Mouse (Mus musculus): Measurements from ENCODE around the gene Rnase11.
A peak's percentile ranks its signal among the peaks of the same experiment; 100 is the strongest.
"Not testable (repeated sequence)": the region's sequence is repeated elsewhere in the genome, so short reads cannot be mapped to it uniquely, and the experiment has no call there.

The Rnase11 gene

GRCm38 (mm10) chr14:51081035-51081434 is 31.1 kb upstream of the Rnase11 start:
- no peak for DNase-seq (ENCODE audit: low read depth)

GRCm38 (mm10) chr14:51079180-51079579 is 29.2 kb upstream of the Rnase11 start:
- no peak for DNase-seq (ENCODE audit: low read depth)

GRCm38 (mm10) chr14:51074335-51074734 is 24.4 kb upstream of the Rnase11 start, which contains the start of gene Olfr750:
TSS of gene Olfr750 (minus strand) at chr14:51074435.
- no peak for DNase-seq (ENCODE audit: low read depth)

- DNase-seq (ENCODE audit: low read depth), result peak; percentile 89
Measured at GRCm38 (mm10) chr14:51069617-51070016, 19.7 kb upstream of the Rnase11 start.

- DNase-seq (ENCODE audit: low read depth), result no peak
Measured at GRCm38 (mm10) chr14:51068956-51069355, 19.0 kb upstream of the Rnase11 start.

- DNase-seq (ENCODE audit: low read depth), result no peak
Measured at GRCm38 (mm10) chr14:51060761-51061160, 10.8 kb upstream of the Rnase11 start.

- peak; percentile 29 for DNase-seq (ENCODE audit: low read depth)
Measured at GRCm38 (mm10) chr14:51057401-51057831, 7.5 kb upstream of the Rnase11 start, which contains the start of gene Rnase12. TSS of gene Rnase12 (minus strand) at chr14:51057661.

- no peak for DNase-seq (ENCODE audit: low read depth)
Measured at GRCm38 (mm10) chr14:51054243-51055237, 4.6 kb upstream of the Rnase11 start.

- DNase-seq (ENCODE audit: low read depth), result no peak
Measured at GRCm38 (mm10) chr14:51053176-51053575, 3.2 kb upstream of the Rnase11 start.

GRCm38 (mm10) chr14:51051941-51052340 is 2.0 kb upstream of the Rnase11 start:
- DNase-seq (ENCODE audit: low read depth), result no peak

- DNase-seq (ENCODE audit: low read depth), result no peak
Measured at GRCm38 (mm10) chr14:51047846-51048245, 2.1 kb downstream of the Rnase11 start.

GRCm38 (mm10) chr14:51041769-51042168 is 8.2 kb downstream of the Rnase11 start, which contains the start of gene Rnase9:
TSS of gene Rnase9 (minus strand) at chr14:51041869.
- DNase-seq (ENCODE audit: low read depth), result no peak

GRCm38 (mm10) chr14:51036214-51036613 is 13.7 kb downstream of the Rnase11 start:
- no peak for DNase-seq (ENCODE audit: low read depth)

GRCm38 (mm10) chr14:51035206-51035605 is 14.8 kb downstream of the Rnase11 start:
- DNase-seq (ENCODE audit: low read depth), result no peak

GRCm38 (mm10) chr14:51027387-51028155 is 22.4 kb downstream of the Rnase11 start:
- DNase-seq (ENCODE audit: low read depth), result no peak

GRCm38 (mm10) chr14:51026391-51027133 is 23.4 kb downstream of the Rnase11 start:
- DNase-seq (ENCODE audit: low read depth), result peak; percentile 90

- DNase-seq (ENCODE audit: low read depth), result no peak
Measured at GRCm38 (mm10) chr14:51024820-51025219, 25.1 kb downstream of the Rnase11 start.

- no peak for DNase-seq (ENCODE audit: low read depth)
Measured at GRCm38 (mm10) chr14:51023457-51023856, 26.5 kb downstream of the Rnase11 start.

- no peak for DNase-seq (ENCODE audit: low read depth)
Measured at GRCm38 (mm10) chr14:51017256-51017655, 32.7 kb downstream of the Rnase11 start.

GRCm38 (mm10) chr14:51015780-51016179 is 34.2 kb downstream of the Rnase11 start:
- no peak for DNase-seq (ENCODE audit: low read depth)

- not testable (repeated sequence) for DNase-seq (ENCODE audit: low read depth)
Measured at GRCm38 (mm10) chr14:51014724-51015123, 35.2 kb downstream of the Rnase11 start.

GRCm38 (mm10) chr14:51009572-51009971 is 40.4 kb downstream of the Rnase11 start:
- DNase-seq (ENCODE audit: low read depth), result no peak

Data from induced T-regulatory cell, adult 2 months (primary cell).